Comparison of ENCODE assay signal across 27 mouse cellular contexts in the genomic region with DNA sequence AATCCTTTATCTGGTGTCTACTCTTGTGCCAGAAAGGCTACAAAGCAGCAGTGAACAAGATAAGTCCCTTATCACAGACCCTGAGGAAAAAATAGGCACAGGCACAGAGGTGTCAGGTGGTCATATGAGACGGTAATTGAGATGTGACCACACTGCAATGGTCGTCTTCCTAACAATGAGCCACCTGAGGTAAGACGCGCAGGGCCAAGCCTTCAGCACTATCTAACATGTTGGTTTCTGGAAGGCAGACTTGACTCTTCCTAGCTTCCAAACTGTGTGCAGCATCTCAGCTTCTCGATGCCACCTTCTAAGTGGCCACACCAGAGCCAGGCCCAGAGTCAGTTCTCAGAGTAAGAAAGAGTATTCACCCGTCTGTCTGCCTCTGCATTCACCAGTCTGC.
DNase-seq lines count a peak whose midpoint lies in the region; ATAC-seq and TF ChIP-seq lines count a peak whose summit lies in the region.
"Had no signal": no experiment of that assay in that cellular context is flagged by ENCODE, and none has a peak within 500 bp of the region (broad histone marks: within the 10 kb centered on the region; RNA-seq: fewer than 3 reads in every experiment).

No protein-coding gene starts in this region.

- H3K4me2 ChIP-seq in intestine, embryonic 14.5 days (ENCODE audit: low read length), result no peak overlapping the region
- H3K4me2 ChIP-seq in intestine, postnatal 0 days (replicated peaks; ENCODE audit: low read depth), result no peak overlapping the region
- H3K4me2 ChIP-seq: embryonic facial prominence, embryonic 13.5 days; forebrain, embryonic 12.5 days; forebrain, embryonic 15.5 days; heart, embryonic 13.5 days; hindbrain, embryonic 13.5 days had no signal

- no peak for ATAC-seq in intestine, embryonic 14.5 days (replicated peaks; ENCODE audit: low FRiP score, low TSS enrichment, low read depth)
- no peak for ATAC-seq in intestine, postnatal 0 days
- peak; percentile 30; the same call in 1 of the 2 replicates for ATAC-seq in megakaryocyte-erythroid progenitor cell, adult 5-6 weeks (replicated peaks; ENCODE audit: low FRiP score, low TSS enrichment, poor library complexity, severe bottlenecking)
- ATAC-seq: activated CD4-positive, CD25-positive, alpha-beta regulatory T cell, adult 4 months; CD4-positive, CD25-positive, alpha-beta regulatory T cell, adult 4 months; forebrain, embryonic 15.5 days; hindbrain, embryonic 16.5 days; intestine, embryonic 16.5 days had no signal

- no peaks in the 10 kb centered on the region for H3K27me3 ChIP-seq in intestine, embryonic 14.5 days (replicated peaks; ENCODE audit: control insufficient read depth, insufficient read depth, low read length)
- no peaks in the 10 kb centered on the region for H3K27me3 ChIP-seq in intestine, postnatal 0 days (replicated peaks; ENCODE audit: control insufficient read depth, insufficient read depth, low read length)
- H3K27me3 ChIP-seq: embryonic facial prominence, embryonic 13.5 days; forebrain, embryonic 12.5 days; forebrain, embryonic 15.5 days; heart, embryonic 13.5 days; hindbrain, embryonic 13.5 days had no signal

- H3K4me1 ChIP-seq in intestine, embryonic 14.5 days (replicated peaks; ENCODE audit: control insufficient read depth, insufficient read depth, low read length), result peaks cover 8% of the 10 kb centered on the region
- no peaks in the 10 kb centered on the region for H3K4me1 ChIP-seq in intestine, postnatal 0 days (replicated peaks; ENCODE audit: control insufficient read depth, insufficient read depth, low read length)

- no peaks in the 10 kb centered on the region for H3K36me3 ChIP-seq in intestine, embryonic 14.5 days (ENCODE audit: control insufficient read depth, insufficient read depth, low read length)
- H3K36me3 ChIP-seq in intestine, postnatal 0 days (ENCODE audit: control insufficient read depth, insufficient read depth), result no peaks in the 10 kb centered on the region
- H3K36me3 ChIP-seq: embryonic facial prominence, embryonic 13.5 days; forebrain, embryonic 12.5 days; forebrain, embryonic 15.5 days; hindbrain, embryonic 13.5 days had no signal

- H3K9me3 ChIP-seq in intestine, embryonic 14.5 days (ENCODE audit: control insufficient read depth, low read length), result no peaks in the 10 kb centered on the region
- H3K9me3 ChIP-seq in intestine, postnatal 0 days (ENCODE audit: control insufficient read depth), result no peaks in the 10 kb centered on the region
- H3K9me3 ChIP-seq: embryonic facial prominence, embryonic 10.5 days; embryonic facial prominence, embryonic 13.5 days; forebrain, embryonic 12.5 days; forebrain, embryonic 15.5 days; heart, embryonic 13.5 days; hindbrain, embryonic 10.5 days; hindbrain, embryonic 13.5 days had no signal

- H3K4me3 ChIP-seq in intestine, embryonic 14.5 days (ENCODE audit: low read depth, low read length), result no peak overlapping the region
- no peak overlapping the region for H3K4me3 ChIP-seq in intestine, postnatal 0 days (ENCODE audit: low read depth, low read length)
- H3K4me3 ChIP-seq: embryonic facial prominence, embryonic 10.5 days; embryonic facial prominence, embryonic 13.5 days; erythroblast, embryonic 14.5 days; forebrain, embryonic 12.5 days; forebrain, embryonic 15.5 days; heart, embryonic 13.5 days; hindbrain, embryonic 10.5 days; hindbrain, embryonic 13.5 days had no signal

- H3K27ac ChIP-seq in intestine, embryonic 14.5 days (ENCODE audit: low read depth), result no peak overlapping the region
- no peak overlapping the region for H3K27ac ChIP-seq in intestine, postnatal 0 days (ENCODE audit: low read depth, low read length)
- H3K27ac ChIP-seq: embryonic facial prominence, embryonic 10.5 days; embryonic facial prominence, embryonic 13.5 days; forebrain, embryonic 12.5 days; forebrain, embryonic 15.5 days; heart, embryonic 13.5 days; hindbrain, embryonic 10.5 days; hindbrain, embryonic 13.5 days had no signal

- TF ChIP-seq CTCF in intestine, postnatal 0 days (IDR thresholded peaks at IDR 0.05; ENCODE audit: low read depth), result no peak

- 94% methylated on average over 6 of the region's 6 CpGs for WGBS in intestine, embryonic 14.5 days
- 87% methylated on average over 6 of the region's 6 CpGs for WGBS in intestine, postnatal 0 days

- peak; percentile 30 for DNase-seq in heart, adult 8-10 months (ENCODE audit: low spot score)
- no peak for DNase-seq in heart, postnatal 25 days (ENCODE audit: low spot score)
- peak; percentile 41 for DNase-seq in intestine, embryonic 14.5 days (ENCODE audit: low spot score)
- no peak for DNase-seq in ovary, adult 18-20 months (ENCODE audit: low spot score)
- DNase-seq: adrenal gland, adult 8-10 months; adrenal gland, postnatal 25 days; cerebellum, adult 11-12 months; cerebellum, adult 8-10 months; cerebellum, postnatal 10 days; cerebellum, postnatal 36 days; embryo, embryonic 11 days; gastrocnemius, postnatal 25 days; kidney, adult 2 months had no signal

- H3K9ac ChIP-seq in intestine, embryonic 14.5 days (ENCODE audit: low read length), result no peak overlapping the region
- H3K9ac ChIP-seq in intestine, postnatal 0 days (ENCODE audit: low read depth, low read length), result no peak overlapping the region
- H3K9ac ChIP-seq: embryonic facial prominence, embryonic 13.5 days; forebrain, embryonic 12.5 days; forebrain, embryonic 15.5 days; heart, embryonic 13.5 days; hindbrain, embryonic 13.5 days had no signal

- intact Hi-C loops in heart, postnatal 25 days (cut with DNase I), result no loop called here

Comparison
In these comparisons a context has a peak if more than half of its experiments do, and no peak if none do; other contexts are left out.
1. DNase-seq: peak in heart, adult 8-10 months (single experiment) and intestine, embryonic 14.5 days (single experiment); none in heart, postnatal 25 days (single experiment) and ovary, adult 18-20 months (single experiment).